ENCODE assay signal across 19 mouse cellular contexts in genomic region chr2:60834293-60834692, GRCm38 (mm10).
DNase-seq lines count a peak whose midpoint lies in the region; ATAC-seq lines count a peak whose summit lies in the region.
"Had no signal": no experiment of that assay in that cellular context is flagged by ENCODE, and none has a peak within 500 bp of the region (broad histone marks: within the 10 kb centered on the region; RNA-seq: fewer than 3 reads in every experiment).

No protein-coding gene starts in this region.

- peaks cover 28% of the 10 kb centered on the region for H3K4me1 ChIP-seq in heart, embryonic 11.5 days (ENCODE audit: control insufficient read depth, insufficient read depth, low read length)
- peaks cover 33% of the 10 kb centered on the region for H3K4me1 ChIP-seq in heart, embryonic 16.5 days (ENCODE audit: control insufficient read depth, insufficient read depth, low read length)
- H3K4me1 ChIP-seq in midbrain, embryonic 15.5 days = peaks cover 20% of the 10 kb centered on the region

- no peaks in the 10 kb centered on the region for H3K27me3 ChIP-seq in heart, embryonic 11.5 days (ENCODE audit: control insufficient read depth, insufficient read depth, low read length)
- no peaks in the 10 kb centered on the region for H3K27me3 ChIP-seq in heart, embryonic 16.5 days (ENCODE audit: control insufficient read depth, insufficient read depth, low read length)
- H3K27me3 ChIP-seq in midbrain, embryonic 15.5 days (replicated peaks) = no peaks in the 10 kb centered on the region
- H3K27me3 ChIP-seq: forebrain, embryonic 15.5 days; liver, embryonic 15.5 days; neural tube, embryonic 15.5 days had no signal

- DNase-seq in heart, adult 11 months = peak; percentile 94
- peak; percentile 60 for DNase-seq in lung, postnatal 10 days
- no peak for DNase-seq in lung, postnatal 25 days (ENCODE audit: low spot score)
- peak; percentile 56 for DNase-seq in skeletal muscle tissue, adult 2 months (ENCODE audit: low read depth, low spot score)
- DNase-seq in spleen, postnatal 36 days (ENCODE audit: low spot score in 2 of 2) = no peak
- DNase-seq: B cell, adult 2 months; cerebellum, adult 9-10 months; kidney, adult 8-10 months; kidney, postnatal 4 days; right cerebral cortex, postnatal 4 days had no signal

- 85% methylated on average over 7 of the region's 7 CpGs for WGBS in heart, embryonic 11.5 days (ENCODE audit: insufficient replicate concordance)
- 67% methylated on average over 7 of the region's 7 CpGs for WGBS in heart, embryonic 16.5 days
- 68% methylated on average over 7 of the region's 7 CpGs for WGBS in midbrain, embryonic 15.5 days

- H3K4me3 ChIP-seq in heart, embryonic 11.5 days (ENCODE audit: low read depth, low read length) = no peak overlapping the region
- no peak overlapping the region for H3K4me3 ChIP-seq in heart, embryonic 16.5 days (ENCODE audit: low read length)
- H3K4me3 ChIP-seq in midbrain, embryonic 15.5 days = no peak overlapping the region
- H3K4me3 ChIP-seq: forebrain, embryonic 15.5 days; liver, embryonic 15.5 days; midbrain, embryonic 13.5 days; myocyte; neural tube, embryonic 15.5 days had no signal

- no peak for ATAC-seq in heart, embryonic 11.5 days (replicated peaks; ENCODE audit: insufficient number of reproducible peaks, low FRiP score, low TSS enrichment)
- ATAC-seq in heart, embryonic 16.5 days (replicated peaks; ENCODE audit: extremely low read depth, insufficient read depth, low FRiP score) = no peak
- ATAC-seq in midbrain, embryonic 15.5 days (replicated peaks) = no peak
- ATAC-seq: forebrain, embryonic 15.5 days; inflammation-experienced regulatory T-cells, adult 6 months; midbrain, embryonic 13.5 days had no signal

- H3K9me3 ChIP-seq in heart, embryonic 11.5 days (replicated peaks; ENCODE audit: control insufficient read depth, low read length) = no peaks in the 10 kb centered on the region
- no peaks in the 10 kb centered on the region for H3K9me3 ChIP-seq in heart, embryonic 16.5 days (replicated peaks; ENCODE audit: control insufficient read depth, low read length)
- H3K9me3 ChIP-seq in midbrain, embryonic 15.5 days = no peaks in the 10 kb centered on the region
- H3K9me3 ChIP-seq: forebrain, embryonic 15.5 days; liver, embryonic 15.5 days; midbrain, embryonic 13.5 days; neural tube, embryonic 15.5 days had no signal

- no peak overlapping the region; the same call in 1 of the 2 replicates for H3K27ac ChIP-seq in heart, embryonic 11.5 days (ENCODE audit: low read depth, low read length)
- H3K27ac ChIP-seq in heart, embryonic 16.5 days (ENCODE audit: low read length) = 0 out of 2 replicates have a peak overlapping the region, but pooled peaks have one; percentile 1
- no peak overlapping the region for H3K27ac ChIP-seq in midbrain, embryonic 15.5 days
- H3K27ac ChIP-seq: forebrain, embryonic 15.5 days; liver, embryonic 15.5 days; midbrain, embryonic 13.5 days; neural tube, embryonic 15.5 days had no signal

- 0 out of 2 replicates have a peak, but pooled peaks cover 4% of the 10 kb centered on the region for H3K36me3 ChIP-seq in heart, embryonic 11.5 days (ENCODE audit: control insufficient read depth, insufficient read depth, low read length)
- H3K36me3 ChIP-seq in heart, embryonic 16.5 days (ENCODE audit: control insufficient read depth, insufficient read depth) = no peaks in the 10 kb centered on the region
- H3K36me3 ChIP-seq in midbrain, embryonic 15.5 days (replicated peaks) = no peaks in the 10 kb centered on the region
- H3K36me3 ChIP-seq: forebrain, embryonic 15.5 days; midbrain, embryonic 13.5 days; neural tube, embryonic 15.5 days had no signal

- no peak overlapping the region for H3K9ac ChIP-seq in heart, embryonic 11.5 days (ENCODE audit: low read depth, low read length)
- H3K9ac ChIP-seq in heart, embryonic 16.5 days (ENCODE audit: low read length) = no peak overlapping the region
- H3K9ac ChIP-seq in midbrain, embryonic 15.5 days = no peak overlapping the region
- H3K9ac ChIP-seq: forebrain, embryonic 15.5 days; liver, embryonic 15.5 days; midbrain, embryonic 13.5 days; neural tube, embryonic 15.5 days had no signal

- H3K4me2 ChIP-seq in heart, embryonic 11.5 days = no peak overlapping the region
- H3K4me2 ChIP-seq in heart, embryonic 16.5 days (ENCODE audit: low read depth, low read length) = no peak overlapping the region
- H3K4me2 ChIP-seq in midbrain, embryonic 15.5 days = no peak overlapping the region
- H3K4me2 ChIP-seq: forebrain, embryonic 15.5 days; liver, embryonic 15.5 days; midbrain, embryonic 13.5 days; neural tube, embryonic 15.5 days had no signal

Comparison
In these comparisons a context has a peak if more than half of its experiments do, and no peak if none do; other contexts are left out.
1. DNase-seq: peak in heart, adult 11 months (single experiment), lung, postnatal 10 days (single experiment) and skeletal muscle tissue, adult 2 months (single experiment); none in lung, postnatal 25 days (single experiment) and spleen, postnatal 36 days (0 of 2).